Mouse (Mus musculus) MEL (cell line): Measurements from ENCODE around the gene Phf8.

Experiments
- CTCF ChIP-seq, 3 experiments: IDR thresholded peaks in 2 of 3; conservative IDR thresholded peaks in 1 of 3; 2 replicates each; pipeline ENCODE4 v1.5.1; 2011 to 2012; ENCODE audit warnings: low read length in 3 of 3, low read depth in 2 of 3, mild to moderate bottlenecking in 2 of 3, improper control_type of control experiment in 1 of 3, inconsistent platforms in 1 of 3, mixed read lengths in 1 of 3, moderate library complexity in 1 of 3; ENCODE audit not compliant: control insufficient read depth in 1 of 3, insufficient read depth in 1 of 3, poor library complexity in 1 of 3, severe bottlenecking in 1 of 3
- EP300 ChIP-seq, 2 experiments: IDR thresholded peaks; 2 replicates each; pipeline ENCODE4 v1.6.1; 2011; ENCODE audit warnings: improper control_type of control experiment in 2 of 2, low read length in 2 of 2, low read depth in 1 of 2, mild to moderate bottlenecking in 1 of 2
- GATA1 ChIP-seq: IDR thresholded peaks from 2 replicates; pipeline ENCODE4 v1.6.1; 2011; ENCODE audit warnings: low read depth, low read length, improper control_type of control experiment
- HCFC1 ChIP-seq: IDR thresholded peaks from 2 replicates; pipeline ENCODE4 v1.6.1; 2012; ENCODE audit warnings: low read depth, mild to moderate bottlenecking, inconsistent platforms, low read length, improper control_type of control experiment, moderate library complexity
- MAX ChIP-seq: IDR thresholded peaks from 2 replicates; pipeline ENCODE4 v1.6.1; 2011; ENCODE audit warnings: low read length, improper control_type of control experiment
- NELFE ChIP-seq: IDR thresholded peaks from 2 replicates; pipeline ENCODE4 v1.6.1; 2011; ENCODE audit warnings: low read depth, low read length, improper control_type of control experiment
- NRF1 ChIP-seq: IDR thresholded peaks from 2 replicates; pipeline ENCODE4 v1.6.1; 2014; ENCODE audit warnings: low read depth, mild to moderate bottlenecking, inconsistent platforms, low read length, improper control_type of control experiment, moderate library complexity; ENCODE audit not compliant: poor library complexity, insufficient read depth, severe bottlenecking
- POLR2AphosphoS2 ChIP-seq: IDR thresholded peaks from 2 replicates; pipeline ENCODE4 v1.6.1; 2011; ENCODE audit warnings: low read length, improper control_type of control experiment
- POLR2AphosphoS5 ChIP-seq: IDR thresholded peaks from 2 replicates; pipeline ENCODE4 v1.6.1; 2012; ENCODE audit warnings: low read depth, borderline replicate concordance, mild to moderate bottlenecking, inconsistent platforms, low read length, moderate library complexity, mixed read lengths
- USF1 ChIP-seq: IDR thresholded peaks from 2 replicates; pipeline ENCODE4 v1.6.1; 2014; ENCODE audit warnings: low read depth, mild to moderate bottlenecking, inconsistent platforms, low read length, improper control_type of control experiment, moderate library complexity

- TF ChIP-seq EP300 (IDR thresholded peaks at IDR 0.05; ENCODE audit: low read depth in 1 of 2, low read length in 2 of 2) (no peak), GATA1 (no peak), USF1 (no peak), CTCF (IDR thresholded peaks at IDR 0.05 in 2 of 3, conservative IDR thresholded peaks at IDR 0.05 in 1 of 3; ENCODE audit: control insufficient read depth in 1 of 3, insufficient read depth in 1 of 3, low read depth in 2 of 3, low read length in 3 of 3, poor library complexity in 1 of 3, severe bottlenecking in 1 of 3) (no peak), POLR2AphosphoS2 (no peak), HCFC1 (no peak), MAX (no peak), POLR2AphosphoS5 (no peak), NRF1 (no peak), NELFE (no peak)
Observed at GRCm38 (mm10) chrX:151674492-151675171, 154.2 kb downstream of the Phf8 start.
